Mouse (Mus musculus): Measurements from ENCODE around the gene Gpr35. TPM values are rescaled to one million over a fixed set of nuclear protein-coding genes. Genes with fewer than 3 reads are reported as not detected.

The Gpr35 gene
- polyA plus RNA-seq, 1 experiment: 0.88 TPM

DNA sequence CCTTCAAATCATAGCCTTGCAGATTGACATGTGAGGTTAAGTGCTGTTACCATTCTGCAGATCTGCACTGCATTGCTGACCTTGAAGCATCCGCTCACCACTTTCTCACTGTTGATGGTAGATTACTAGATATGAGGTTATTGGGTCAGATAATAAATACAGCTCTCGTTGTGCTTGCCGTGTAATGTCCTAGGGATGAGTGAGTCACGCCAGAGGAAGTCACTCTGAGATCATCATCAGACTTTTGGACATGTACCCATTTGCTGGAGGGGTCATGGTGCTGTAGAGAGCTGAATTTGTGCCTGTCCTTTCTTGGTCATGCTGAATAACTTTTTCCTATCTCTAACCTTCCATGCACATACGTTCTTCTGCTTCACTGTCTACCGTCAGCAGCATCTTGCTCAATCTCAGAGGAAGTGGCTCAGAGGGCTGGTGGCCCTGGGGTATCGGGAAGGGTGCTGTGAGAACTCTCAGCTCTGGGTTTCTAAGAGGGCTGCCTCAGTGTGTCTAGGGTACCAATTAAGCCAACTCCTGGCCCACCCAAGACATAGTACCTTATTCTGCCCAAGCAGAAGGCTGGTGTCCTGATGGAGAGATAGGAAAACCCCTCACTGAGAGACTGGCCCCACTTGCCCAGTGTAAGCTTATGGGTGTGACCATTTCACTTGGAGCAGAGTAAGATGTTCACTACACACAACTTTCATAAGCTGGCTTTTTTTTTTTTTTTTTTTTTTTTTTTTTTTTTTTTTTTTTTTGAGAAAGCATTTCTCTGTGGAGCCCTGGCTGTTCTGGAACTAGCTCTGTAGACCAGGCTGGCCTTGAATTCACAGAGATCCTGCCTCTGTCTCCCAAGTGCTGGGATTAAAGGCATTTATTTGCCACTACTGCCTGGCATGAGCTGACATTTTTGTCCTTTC lies 21.5 kb downstream of the Gpr35 start:
- no peak overlapping the region for H3K27ac ChIP-seq (ENCODE audit: control insufficient read depth, insufficient read depth, low read depth, low read length)
- no peaks in the 10 kb centered on the region for H3K36me3 ChIP-seq (ENCODE audit: control insufficient read depth, insufficient read depth, low read length)
- H3K27me3 ChIP-seq (ENCODE audit: control insufficient read depth, insufficient read depth, low read length): no peaks in the 10 kb centered on the region
- TF ChIP-seq POLR2A (IDR thresholded peaks at IDR 0.05; ENCODE audit: control insufficient read depth, low read depth, low read length) (no peak), CTCF (IDR thresholded peaks at IDR 0.05; ENCODE audit: control insufficient read depth, insufficient read depth, insufficient replicate concordance, low read depth, low read length) (no peak)
- peaks cover 2% of the 10 kb centered on the region; the same call in 1 of the 2 replicates for H3K4me1 ChIP-seq (ENCODE audit: control insufficient read depth, insufficient read depth, low read length)
- H3K4me3 ChIP-seq (ENCODE audit: control insufficient read depth, low read depth, low read length): no peak overlapping the region

DNA sequence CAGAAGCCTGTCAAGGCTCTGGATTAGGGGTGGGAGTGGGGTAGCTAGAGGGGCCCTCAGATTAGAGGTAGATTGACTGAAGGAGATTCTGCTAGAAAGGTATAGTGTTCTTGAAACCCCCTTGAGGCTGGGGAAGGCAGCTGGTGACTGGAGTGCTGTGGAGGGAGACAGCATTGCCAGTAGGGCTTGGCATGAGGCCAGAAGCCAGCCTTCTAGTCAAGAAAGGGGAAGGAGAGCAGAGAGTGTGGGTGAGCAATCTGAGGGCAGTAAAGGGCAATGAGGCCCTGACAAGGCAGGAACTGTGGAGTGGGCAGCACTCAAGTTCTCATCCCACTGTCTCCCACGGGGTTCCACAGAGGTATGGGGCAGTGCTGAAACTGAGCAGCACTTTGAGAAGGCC lies 22.2 kb downstream of the Gpr35 start:
- Histone ChIP-seq H3K36me3 (ENCODE audit: control insufficient read depth, insufficient read depth, low read length) (no peaks in the 10 kb centered on the region), H3K4me3 (ENCODE audit: control insufficient read depth, low read depth, low read length) (no peak overlapping the region), H3K27ac (ENCODE audit: control insufficient read depth, insufficient read depth, low read depth, low read length) (no peak overlapping the region), H3K27me3 (ENCODE audit: control insufficient read depth, insufficient read depth, low read length) (no peaks in the 10 kb centered on the region), H3K4me1 (ENCODE audit: control insufficient read depth, insufficient read depth, low read length) (peaks cover 2% of the 10 kb centered on the region; the same call in 1 of the 2 replicates)
- TF ChIP-seq CTCF (IDR thresholded peaks at IDR 0.05; ENCODE audit: control insufficient read depth, insufficient read depth, insufficient replicate concordance, low read depth, low read length): no peak
- no peak for TF ChIP-seq POLR2A (IDR thresholded peaks at IDR 0.05; ENCODE audit: control insufficient read depth, low read depth, low read length)

DNA sequence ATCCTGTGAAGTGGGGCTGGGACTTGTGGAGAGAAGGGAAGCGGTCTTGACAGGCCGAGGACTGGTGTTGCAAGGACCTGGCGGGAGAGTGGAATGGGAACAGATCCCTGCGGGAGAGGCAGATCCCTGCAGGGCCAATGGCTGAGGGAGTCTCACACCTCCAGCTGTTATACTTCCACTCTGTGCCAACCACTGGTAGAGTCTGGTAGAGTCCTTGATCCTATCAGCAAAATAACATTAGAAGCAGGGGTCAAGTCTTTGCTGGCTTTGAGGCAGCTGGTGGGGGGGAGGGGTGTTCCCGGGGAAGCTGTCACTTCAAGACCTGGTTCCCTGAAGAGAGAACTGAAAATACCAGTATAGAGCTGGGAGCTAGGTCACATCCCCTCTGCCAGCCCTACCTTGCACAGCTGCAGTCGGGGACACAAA lies 25.5 kb downstream of the Gpr35 start:
- no peaks in the 10 kb centered on the region for H3K27me3 ChIP-seq (ENCODE audit: control insufficient read depth, insufficient read depth, low read length)
- no peak overlapping the region for H3K27ac ChIP-seq (ENCODE audit: control insufficient read depth, insufficient read depth, low read depth, low read length)
- TF ChIP-seq POLR2A (IDR thresholded peaks at IDR 0.05; ENCODE audit: control insufficient read depth, low read depth, low read length) (no peak), CTCF (IDR thresholded peaks at IDR 0.05; ENCODE audit: control insufficient read depth, insufficient read depth, insufficient replicate concordance, low read depth, low read length) (no peak)
- no peaks in the 10 kb centered on the region for H3K36me3 ChIP-seq (ENCODE audit: control insufficient read depth, insufficient read depth, low read length)
- H3K4me3 ChIP-seq (ENCODE audit: control insufficient read depth, low read depth, low read length): no peak overlapping the region
- peaks cover 2% of the 10 kb centered on the region; the same call in 1 of the 2 replicates for H3K4me1 ChIP-seq (ENCODE audit: control insufficient read depth, insufficient read depth, low read length)

GRCm38 (mm10) chr1:92978645-92979044 lies 28.0 kb downstream of the Gpr35 start:
- H3K27ac ChIP-seq (ENCODE audit: control insufficient read depth, insufficient read depth, low read depth, low read length): no peak overlapping the region
- no peaks in the 10 kb centered on the region for H3K4me1 ChIP-seq (ENCODE audit: control insufficient read depth, insufficient read depth, low read length)
- H3K4me3 ChIP-seq (ENCODE audit: control insufficient read depth, low read depth, low read length): no peak overlapping the region
- TF ChIP-seq CTCF (IDR thresholded peaks at IDR 0.05; ENCODE audit: control insufficient read depth, insufficient read depth, insufficient replicate concordance, low read depth, low read length): no peak
- no peak for TF ChIP-seq POLR2A (IDR thresholded peaks at IDR 0.05; ENCODE audit: control insufficient read depth, low read depth, low read length)
- H3K36me3 ChIP-seq (ENCODE audit: control insufficient read depth, insufficient read depth, low read length): no peaks in the 10 kb centered on the region
- no peaks in the 10 kb centered on the region for H3K27me3 ChIP-seq (ENCODE audit: control insufficient read depth, insufficient read depth, low read length)

- no peak overlapping the region for H3K4me3 ChIP-seq (ENCODE audit: control insufficient read depth, low read depth, low read length)
- TF ChIP-seq POLR2A (IDR thresholded peaks at IDR 0.05; ENCODE audit: control insufficient read depth, low read depth, low read length): no peak
- TF ChIP-seq CTCF (IDR thresholded peaks at IDR 0.05; ENCODE audit: control insufficient read depth, insufficient read depth, insufficient replicate concordance, low read depth, low read length): no peak
- no peak overlapping the region for H3K27ac ChIP-seq (ENCODE audit: control insufficient read depth, insufficient read depth, low read depth, low read length)
These were observed 28.5 kb downstream of the Gpr35 start for GRCm38 (mm10) chr1:92979073-92979602.

GRCm38 (mm10) chr1:92981056-92981845 lies 30.6 kb downstream of the Gpr35 start:
- no peaks in the 10 kb centered on the region for H3K27me3 ChIP-seq (ENCODE audit: control insufficient read depth, insufficient read depth, low read length)
- no peak overlapping the region for H3K27ac ChIP-seq (ENCODE audit: control insufficient read depth, insufficient read depth, low read depth, low read length)
- H3K4me3 ChIP-seq (ENCODE audit: control insufficient read depth, low read depth, low read length): no peak overlapping the region
- H3K36me3 ChIP-seq (ENCODE audit: control insufficient read depth, insufficient read depth, low read length): no peaks in the 10 kb centered on the region
- TF ChIP-seq POLR2A (IDR thresholded peaks at IDR 0.05; ENCODE audit: control insufficient read depth, low read depth, low read length) (no peak), CTCF (IDR thresholded peaks at IDR 0.05; ENCODE audit: control insufficient read depth, insufficient read depth, insufficient replicate concordance, low read depth, low read length) (no peak)
- no peaks in the 10 kb centered on the region for H3K4me1 ChIP-seq (ENCODE audit: control insufficient read depth, insufficient read depth, low read length)

More at GRCm38 (mm10) chr1:92979073-92979602, 28.5 kb downstream of the Gpr35 start:
- no peaks in the 10 kb centered on the region for H3K36me3 ChIP-seq (ENCODE audit: control insufficient read depth, insufficient read depth, low read length)
- no peaks in the 10 kb centered on the region for H3K4me1 ChIP-seq (ENCODE audit: control insufficient read depth, insufficient read depth, low read length)
- H3K27me3 ChIP-seq (ENCODE audit: control insufficient read depth, insufficient read depth, low read length): no peaks in the 10 kb centered on the region

Measured in testis, adult 2 months (tissue).